Mouse (Mus musculus) 3T3-L1 (cell line): ENCODE measurements around the gene Palmd.

Experiments used
- DNase-seq: peaks from one replicate; pipeline ENCODE4 v3.0.0-alpha.2; 2015; ENCODE audit warnings: low read depth, low spot score

Palmd gene

GRCm38 (mm10) chr3:116892872-116893271, 75.9 kb downstream of the Palmd start:
- DNase-seq = no peak

GRCm38 (mm10) chr3:116892206-116892563, 76.6 kb downstream of the Palmd start:
- no peak for DNase-seq

GRCm38 (mm10) chr3:116891436-116892205, 77.2 kb downstream of the Palmd start:
- no peak for DNase-seq

- DNase-seq = no peak
Observed at GRCm38 (mm10) chr3:116890576-116890975, 78.2 kb downstream of the Palmd start.

- DNase-seq = no peak
Observed at GRCm38 (mm10) chr3:116889358-116889757, 79.4 kb downstream of the Palmd start.

DNA sequence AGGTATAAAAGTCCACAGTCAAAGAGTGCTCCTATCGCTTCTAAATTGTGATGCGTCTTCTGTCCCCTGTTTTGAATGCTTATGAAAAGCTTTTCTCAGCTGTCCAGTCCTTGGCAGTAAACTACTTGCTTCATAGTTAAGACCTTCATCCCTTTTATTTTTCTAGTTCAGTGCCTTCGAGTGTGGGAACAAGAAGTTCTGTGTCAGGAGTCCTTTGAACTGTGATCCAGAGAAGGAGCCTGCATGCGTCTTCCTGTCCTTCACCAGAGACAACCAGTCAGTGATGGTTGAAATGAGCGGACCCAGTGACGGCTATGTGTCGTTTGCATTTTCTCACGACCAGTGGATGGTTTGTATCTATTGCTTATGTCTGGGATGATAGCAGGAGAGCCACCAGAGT, 83.8 kb downstream of the Palmd start:
- no peak for DNase-seq

DNA sequence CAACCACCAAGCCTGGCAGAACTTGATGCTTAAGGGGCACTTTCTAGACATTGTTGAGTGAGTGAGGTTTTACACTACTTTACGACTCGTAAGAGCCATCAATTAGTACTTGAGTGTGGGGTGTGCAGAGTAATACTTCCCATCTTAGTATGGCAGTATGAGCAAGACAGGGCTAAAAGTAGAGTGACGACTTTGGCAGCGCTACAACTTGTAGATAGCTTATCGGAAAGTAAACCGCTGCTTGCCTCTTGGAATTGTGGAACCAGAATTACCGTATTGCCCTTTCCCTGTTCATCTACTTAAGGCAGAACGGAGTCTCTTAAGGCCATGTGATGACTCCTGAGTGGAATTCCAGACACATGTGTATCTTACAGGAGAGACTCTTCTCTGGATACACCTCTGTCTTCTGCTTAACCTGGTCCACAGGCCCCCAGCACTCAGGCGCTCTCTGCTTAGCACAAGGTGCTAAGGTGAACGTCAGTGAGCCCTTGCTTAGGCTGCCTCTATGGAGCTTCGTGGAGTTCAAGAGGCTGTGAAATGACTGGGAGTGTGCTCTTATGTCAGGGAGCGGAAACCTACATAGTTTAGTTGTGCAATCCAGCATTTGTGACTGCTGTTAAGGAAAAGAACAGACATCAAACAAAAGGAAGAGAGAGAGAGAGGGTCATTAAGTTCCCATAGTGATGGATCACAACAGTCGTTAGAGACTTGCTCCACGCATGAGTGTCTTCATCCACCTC, 86.4 kb downstream of the Palmd start:
- DNase-seq = no peak

GRCm38 (mm10) chr3:116870372-116870771, 98.4 kb downstream of the Palmd start:
- no peak for DNase-seq
